Mouse (Mus musculus): ENCODE results near the gene Slc35e3. TPM values are rescaled to one million over a fixed set of nuclear protein-coding genes. Genes with fewer than 3 reads are reported as not detected.
"Not testable (repeated sequence)": the region's sequence is repeated elsewhere in the genome, so short reads cannot be mapped to it uniquely, and the experiment has no call there.

The Slc35e3 gene
- total RNA-seq, 2 experiments from 2014 or later: 6.1 to 14.4 TPM

GRCm38 (mm10) chr10:117718161-117719119 is 27.7 kb downstream of the Slc35e3 start:
- no peak for ATAC-seq (replicated peaks; ENCODE audit: poor library complexity, severe bottlenecking)

- peak; percentile 58 for ATAC-seq (replicated peaks; ENCODE audit: poor library complexity, severe bottlenecking)
Measured at GRCm38 (mm10) chr10:117717583-117717982, 28.6 kb downstream of the Slc35e3 start.

GRCm38 (mm10) chr10:117716686-117717085 is 29.5 kb downstream of the Slc35e3 start:
- ATAC-seq (replicated peaks; ENCODE audit: poor library complexity, severe bottlenecking): no peak

GRCm38 (mm10) chr10:117715654-117716053 is 30.5 kb downstream of the Slc35e3 start:
- not testable (repeated sequence) for ATAC-seq (replicated peaks; ENCODE audit: poor library complexity, severe bottlenecking)

GRCm38 (mm10) chr10:117714928-117715500 is 31.2 kb downstream of the Slc35e3 start:
- no peak for ATAC-seq (replicated peaks; ENCODE audit: poor library complexity, severe bottlenecking)

GRCm38 (mm10) chr10:117714048-117714545 is 32.1 kb downstream of the Slc35e3 start:
- ATAC-seq (replicated peaks; ENCODE audit: poor library complexity, severe bottlenecking): no peak

- no peak for ATAC-seq (replicated peaks; ENCODE audit: poor library complexity, severe bottlenecking)
Measured at GRCm38 (mm10) chr10:117713466-117713865, 32.7 kb downstream of the Slc35e3 start.

GRCm38 (mm10) chr10:117712871-117713270 is 33.3 kb downstream of the Slc35e3 start:
- no peak for ATAC-seq (replicated peaks; ENCODE audit: poor library complexity, severe bottlenecking)

GRCm38 (mm10) chr10:117712191-117712754 is 33.9 kb downstream of the Slc35e3 start:
- no peak for ATAC-seq (replicated peaks; ENCODE audit: poor library complexity, severe bottlenecking)

GRCm38 (mm10) chr10:117711408-117711807 is 34.8 kb downstream of the Slc35e3 start:
- no peak for ATAC-seq (replicated peaks; ENCODE audit: poor library complexity, severe bottlenecking)

- ATAC-seq (replicated peaks; ENCODE audit: poor library complexity, severe bottlenecking): peak; percentile 80
Measured at GRCm38 (mm10) chr10:117710604-117711141, 35.5 kb downstream of the Slc35e3 start, which contains the start of gene Mdm2. TSS of gene Mdm2 (minus strand) at chr10:117710758.

- ATAC-seq (replicated peaks; ENCODE audit: poor library complexity, severe bottlenecking): peak; percentile 75
Measured at GRCm38 (mm10) chr10:117709930-117710603, 36.1 kb downstream of the Slc35e3 start.

- ATAC-seq (replicated peaks; ENCODE audit: poor library complexity, severe bottlenecking): no peak
Measured at GRCm38 (mm10) chr10:117709326-117709830, 36.8 kb downstream of the Slc35e3 start.

- ATAC-seq (replicated peaks; ENCODE audit: poor library complexity, severe bottlenecking): peak; percentile 49
Measured at GRCm38 (mm10) chr10:117708856-117709255, 37.3 kb downstream of the Slc35e3 start.

GRCm38 (mm10) chr10:117708376-117708775 is 37.8 kb downstream of the Slc35e3 start:
- ATAC-seq (replicated peaks; ENCODE audit: poor library complexity, severe bottlenecking): no peak

- ATAC-seq (replicated peaks; ENCODE audit: poor library complexity, severe bottlenecking): no peak
Measured at GRCm38 (mm10) chr10:117707114-117707838, 38.9 kb downstream of the Slc35e3 start.

GRCm38 (mm10) chr10:117706440-117706839 is 39.7 kb downstream of the Slc35e3 start:
- ATAC-seq (replicated peaks; ENCODE audit: poor library complexity, severe bottlenecking): no peak

- ATAC-seq (replicated peaks; ENCODE audit: poor library complexity, severe bottlenecking): no peak
Measured at GRCm38 (mm10) chr10:117705806-117706205, 40.4 kb downstream of the Slc35e3 start.

- ATAC-seq (replicated peaks; ENCODE audit: poor library complexity, severe bottlenecking): no peak
Measured at GRCm38 (mm10) chr10:117704964-117705335, 41.2 kb downstream of the Slc35e3 start.

Data from granulocyte monocyte progenitor cell, adult 5-6 weeks (primary cell).